Mouse (Mus musculus) liver, adult (tissue): ENCODE results near the gene Serpinb6a.

ENCODE experiments used
- GATA4 ChIP-seq: IDR thresholded peaks from 2 replicates; pipeline ENCODE4 v1.6.1; 2014; ENCODE audit warnings: mild to moderate bottlenecking, low read length; ENCODE audit not compliant: insufficient replicate concordance

Gene Serpinb6a

DNA sequence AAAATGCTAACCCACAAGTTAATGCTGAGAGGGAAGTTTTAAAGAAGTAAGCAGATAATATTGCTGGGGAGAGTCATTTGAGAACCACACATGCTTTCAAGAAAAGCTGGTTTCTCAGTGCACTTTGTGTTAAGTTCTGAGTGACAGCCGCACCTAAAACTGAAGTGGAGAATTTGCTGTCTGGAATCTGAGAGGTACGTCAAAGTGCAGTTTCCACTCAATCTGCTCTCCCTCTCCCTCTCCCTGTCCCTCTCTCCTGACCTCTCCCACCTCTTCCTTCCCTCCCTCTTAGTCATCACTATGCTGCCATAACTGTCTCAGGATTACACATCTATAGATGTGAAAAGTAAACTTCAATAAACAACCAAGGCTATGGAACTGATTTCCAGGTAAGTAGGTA lies 19.4 kb upstream of the Serpinb6a start:
- TF ChIP-seq GATA4, result no peak

DNA sequence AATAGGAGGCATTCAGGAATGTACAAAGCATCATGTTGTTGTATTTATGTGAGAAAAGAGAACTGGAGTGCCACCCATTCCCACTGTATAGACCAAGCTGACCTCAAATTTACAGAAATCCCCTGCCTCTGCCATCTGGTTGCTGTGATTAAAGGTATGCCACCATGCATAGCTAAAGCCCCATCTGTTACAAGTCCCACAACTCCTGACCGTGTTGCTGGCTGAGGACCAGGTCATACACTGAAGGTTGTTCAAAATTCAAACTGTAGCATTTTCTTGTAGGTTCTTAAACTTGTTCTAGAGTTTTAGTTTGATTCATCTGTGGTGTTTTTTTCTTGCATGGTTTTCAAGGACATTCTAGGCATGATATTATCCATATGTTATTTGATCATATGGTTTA lies 15.9 kb upstream of the Serpinb6a start:
- no peak for TF ChIP-seq GATA4

DNA sequence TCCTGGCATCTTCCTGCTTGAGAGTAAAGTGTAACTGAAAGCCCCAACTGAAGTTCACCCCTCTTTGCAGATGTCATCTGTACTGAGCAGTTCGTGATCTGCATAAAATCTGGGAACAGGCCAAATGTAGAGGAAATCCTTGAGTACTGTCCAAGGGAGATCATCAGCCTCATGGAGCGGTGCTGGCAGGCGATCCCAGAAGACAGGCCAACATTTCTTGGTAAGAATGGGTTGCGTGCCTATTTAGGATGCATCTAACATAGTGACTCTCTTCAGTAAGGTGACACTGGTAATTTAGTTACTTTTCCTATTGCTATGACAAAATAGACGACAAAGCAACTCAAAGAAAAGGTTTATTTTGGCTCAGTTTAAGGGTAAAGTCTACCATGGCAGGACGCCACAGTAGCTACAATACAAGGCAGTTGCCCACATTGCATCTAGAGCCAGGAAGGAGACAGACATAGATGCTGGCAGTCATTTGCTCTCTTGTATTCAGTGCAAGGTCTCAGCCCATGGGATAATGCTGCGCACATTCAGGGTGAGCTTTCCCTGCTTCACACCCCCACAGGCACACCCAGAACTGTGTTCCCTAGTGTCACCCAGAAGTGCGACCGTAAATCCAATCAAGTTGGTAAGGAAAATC lies 14.5 kb upstream of the Serpinb6a start:
- no peak for TF ChIP-seq GATA4

DNA sequence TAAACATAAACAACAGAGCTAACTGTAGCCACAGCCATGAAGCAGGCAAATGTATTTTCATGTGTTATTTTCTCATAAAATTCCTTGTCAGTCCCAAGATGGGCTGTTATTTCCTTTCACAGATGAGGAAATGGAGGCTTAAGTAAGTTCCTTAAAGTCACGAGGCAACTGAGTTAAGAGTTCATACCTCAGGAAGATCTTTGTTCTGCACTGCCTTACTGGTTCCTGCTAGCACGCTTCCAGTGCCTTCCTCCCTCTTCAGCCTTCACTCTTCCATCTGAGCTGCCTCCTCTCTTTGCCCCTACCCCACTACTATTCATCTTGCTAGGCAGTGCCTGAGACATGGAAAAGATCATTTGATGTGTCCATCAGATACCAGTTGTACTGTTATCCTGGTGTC lies 4.6 kb upstream of the Serpinb6a start:
- TF ChIP-seq GATA4, result no peak

DNA sequence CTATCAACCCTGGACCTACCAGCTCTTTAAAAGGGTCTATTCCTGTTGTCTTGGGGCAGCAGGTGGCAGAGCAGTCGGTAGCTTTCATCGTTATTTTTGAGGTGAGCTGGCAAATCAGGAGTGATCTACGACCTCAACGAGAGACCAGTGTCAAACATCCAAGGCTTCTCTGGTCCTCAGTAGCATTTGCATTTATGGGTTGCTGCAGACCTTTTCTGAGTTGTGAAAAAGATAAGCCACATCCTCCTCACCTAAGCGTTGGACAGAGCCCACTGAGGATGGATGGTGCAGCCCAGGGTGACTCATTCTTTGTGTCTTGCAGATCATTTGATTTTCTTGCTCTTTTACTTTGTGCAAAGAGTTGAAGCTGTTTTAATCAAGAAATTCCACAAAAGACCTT lies 464 bp upstream of the Serpinb6a start:
- no peak for TF ChIP-seq GATA4

DNA sequence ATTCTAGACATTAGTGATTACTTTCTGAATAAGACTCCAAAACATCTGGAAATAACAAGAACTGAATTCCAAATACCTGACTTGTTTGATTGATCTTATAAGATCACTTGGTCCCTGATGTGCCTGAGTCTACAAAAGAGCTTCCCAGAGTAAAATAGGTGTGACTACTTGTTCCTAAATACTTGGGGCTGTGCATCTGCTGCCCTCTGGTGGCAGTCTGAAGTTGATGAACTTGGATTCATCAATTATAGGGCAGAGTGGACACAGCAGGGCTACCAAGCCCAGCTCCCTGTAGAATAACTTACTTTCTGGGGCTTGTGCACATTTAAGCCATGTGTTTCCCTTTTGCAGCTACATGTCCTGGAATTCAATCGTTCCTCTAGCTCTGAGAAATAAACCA lies 7.4 kb downstream of the Serpinb6a start:
- no peak for TF ChIP-seq GATA4

DNA sequence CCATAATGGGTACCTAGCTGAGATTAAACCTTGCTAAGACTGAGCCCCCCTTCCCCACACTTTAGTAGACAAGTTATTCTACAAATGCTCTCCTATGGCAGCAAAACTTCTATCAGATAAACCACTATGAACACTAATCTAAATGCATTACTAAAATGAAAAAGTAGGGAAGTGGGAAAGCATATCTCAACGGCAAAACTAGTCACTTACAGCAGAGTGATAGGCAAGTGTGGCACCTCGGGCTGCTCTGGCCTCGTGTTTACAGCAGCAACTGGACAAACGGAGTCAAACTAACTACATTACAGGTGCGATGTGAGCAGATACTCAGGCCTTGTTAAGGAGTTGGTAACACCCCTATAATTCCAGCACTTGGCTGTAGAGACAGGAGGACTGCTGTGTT lies 13.0 kb downstream of the Serpinb6a start:
- no peak for TF ChIP-seq GATA4

DNA sequence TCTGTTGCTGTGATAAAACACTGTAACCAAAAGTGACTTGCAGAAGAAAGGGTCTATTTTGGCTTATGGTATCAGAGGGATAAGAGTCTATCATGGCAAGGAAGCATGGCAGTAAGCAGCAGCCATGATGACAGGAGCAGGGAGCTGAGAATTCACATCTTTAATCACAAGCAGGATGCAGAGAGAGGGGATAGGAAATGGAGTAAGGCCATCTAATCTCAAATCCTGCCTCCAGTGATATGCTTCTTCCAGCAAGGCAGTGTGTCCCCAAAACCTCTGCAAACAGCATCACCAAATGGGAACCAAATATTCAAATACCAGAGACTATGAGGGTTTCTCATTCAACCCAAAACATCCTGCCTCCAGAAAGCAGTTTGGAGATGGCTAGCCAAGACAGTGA lies 36.0 kb downstream of the Serpinb6a start:
- TF ChIP-seq GATA4, result peak; percentile 99

DNA sequence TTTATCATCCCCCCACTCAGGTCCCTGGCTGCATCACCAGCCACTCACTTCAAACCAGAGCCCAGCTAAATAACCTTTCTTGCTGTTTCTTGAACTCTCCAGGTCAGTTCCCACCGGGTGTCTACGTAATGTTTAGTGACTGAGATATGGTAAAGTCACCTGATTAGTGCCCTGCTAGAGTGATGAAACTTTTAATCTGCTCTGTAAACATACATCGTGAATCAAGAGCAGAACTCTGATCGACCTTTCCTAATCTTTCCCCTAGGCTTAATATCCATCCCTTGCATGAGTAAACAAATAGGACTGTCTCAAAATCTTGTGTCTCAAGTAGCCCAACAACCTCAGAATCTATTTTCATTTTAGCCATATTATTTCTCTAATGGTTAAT lies 36.6 kb downstream of the Serpinb6a start:
- no peak for TF ChIP-seq GATA4

DNA sequence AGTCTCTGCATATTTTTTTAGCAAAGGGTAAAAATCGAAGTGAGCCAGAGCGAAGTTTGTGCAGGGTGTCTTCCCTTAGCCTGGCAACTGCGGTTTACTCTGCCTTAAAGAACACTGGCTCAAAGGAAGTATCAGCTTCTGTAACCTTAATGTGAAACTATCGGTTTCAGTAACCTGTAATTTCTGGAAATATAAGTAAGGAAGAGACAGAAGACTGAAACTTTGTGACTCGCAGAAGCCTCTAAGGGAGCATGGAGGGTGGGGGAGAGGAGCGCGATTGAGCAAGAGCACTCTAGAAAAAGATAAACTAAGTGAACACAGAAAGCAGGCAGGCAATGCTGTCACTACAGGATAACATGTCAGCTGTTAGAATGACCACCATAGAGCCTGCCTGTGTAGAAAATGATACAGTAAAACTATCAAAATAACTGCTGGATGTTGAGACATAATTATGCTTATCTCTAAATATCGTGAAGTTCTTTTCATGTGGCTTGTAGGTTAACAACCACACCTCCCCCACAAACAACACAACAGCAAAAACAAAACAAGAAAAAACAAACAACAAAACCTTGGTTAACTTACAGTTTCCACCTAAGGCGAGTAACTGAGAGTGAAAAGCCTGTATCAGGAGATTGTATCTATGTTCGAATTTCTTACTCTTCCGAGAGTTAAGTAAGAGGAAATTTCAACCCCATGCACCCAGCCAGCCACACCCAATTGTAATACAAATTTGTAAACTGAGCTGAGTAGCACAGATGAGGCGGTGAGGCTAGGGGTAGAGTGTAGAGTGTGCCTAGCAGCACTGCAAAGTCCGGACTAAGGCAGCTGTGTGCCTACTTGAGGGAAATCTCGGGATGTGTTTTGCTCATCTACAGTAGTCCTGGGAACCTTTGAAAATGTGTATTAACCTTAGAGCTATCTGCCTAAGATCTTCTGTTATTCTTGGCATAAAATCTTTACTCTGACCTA lies 37.3 kb downstream of the Serpinb6a start:
- no peak for TF ChIP-seq GATA4

DNA sequence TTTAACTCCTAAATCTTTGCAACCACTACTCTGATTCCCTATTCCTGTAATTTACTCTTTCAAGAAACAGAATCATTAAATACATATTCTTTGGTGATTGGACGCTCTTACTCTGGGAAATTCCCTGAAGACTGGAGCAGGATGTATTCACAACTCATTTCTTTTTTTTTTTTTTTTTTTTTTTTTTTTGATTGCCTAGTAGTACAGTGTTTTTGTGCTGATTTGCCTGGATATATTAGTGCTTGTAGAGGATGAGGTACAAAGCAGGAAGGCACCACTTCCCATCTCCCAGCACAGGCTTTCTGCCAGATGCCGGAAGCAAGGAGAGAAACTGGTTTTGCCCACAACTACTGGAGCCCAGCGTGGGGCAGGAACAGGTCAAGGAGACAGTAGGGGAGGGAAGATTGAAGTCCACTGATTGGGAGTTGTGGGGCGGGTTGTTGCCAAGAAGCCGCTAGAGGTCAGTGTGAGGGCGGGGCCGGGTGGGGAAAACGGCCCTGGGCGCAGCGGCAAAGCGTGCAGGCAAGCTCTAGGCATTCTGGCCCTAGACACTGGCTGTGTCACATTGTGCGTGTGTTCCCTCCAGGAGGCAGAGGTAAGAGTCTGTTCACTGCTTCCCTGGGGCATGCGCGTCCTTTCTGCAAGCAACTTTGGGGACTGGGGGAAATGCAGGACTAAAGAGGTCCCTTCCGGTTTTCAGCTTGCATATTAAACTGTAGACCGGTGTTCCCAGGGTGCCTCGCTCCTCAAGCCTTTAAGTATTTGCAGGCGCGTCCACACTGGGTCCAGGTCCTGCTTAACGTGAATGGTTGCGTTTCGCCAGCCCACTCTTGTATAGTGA lies 38.2 kb downstream of the Serpinb6a start, which contains the start of gene Nqo2:
Nqo2 (plus strand) TSS at position 482 of the 841 bp plus-strand sequence.
- TF ChIP-seq GATA4, result peak; percentile 71; the same call in 1 of the 2 replicates

DNA sequence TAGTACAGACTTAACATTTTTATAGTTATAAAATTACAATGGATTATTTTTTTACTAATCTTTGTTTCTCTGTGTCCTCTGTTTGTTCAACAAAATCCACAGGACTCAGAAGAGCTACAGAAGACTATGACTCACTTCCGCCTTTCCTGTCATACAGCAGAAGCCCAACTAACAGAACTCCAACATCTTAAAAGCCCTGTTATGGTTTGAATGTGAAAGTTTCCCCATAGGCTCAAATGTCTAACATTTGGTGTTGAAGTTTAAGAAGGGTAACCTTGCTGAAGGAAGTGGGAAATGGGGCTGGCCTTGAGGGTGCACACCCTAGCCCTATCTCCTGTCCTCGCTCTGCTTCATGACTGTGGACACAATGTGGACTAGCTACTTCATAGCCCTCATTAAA lies 42.8 kb downstream of the Serpinb6a start:
- TF ChIP-seq GATA4, result no peak

DNA sequence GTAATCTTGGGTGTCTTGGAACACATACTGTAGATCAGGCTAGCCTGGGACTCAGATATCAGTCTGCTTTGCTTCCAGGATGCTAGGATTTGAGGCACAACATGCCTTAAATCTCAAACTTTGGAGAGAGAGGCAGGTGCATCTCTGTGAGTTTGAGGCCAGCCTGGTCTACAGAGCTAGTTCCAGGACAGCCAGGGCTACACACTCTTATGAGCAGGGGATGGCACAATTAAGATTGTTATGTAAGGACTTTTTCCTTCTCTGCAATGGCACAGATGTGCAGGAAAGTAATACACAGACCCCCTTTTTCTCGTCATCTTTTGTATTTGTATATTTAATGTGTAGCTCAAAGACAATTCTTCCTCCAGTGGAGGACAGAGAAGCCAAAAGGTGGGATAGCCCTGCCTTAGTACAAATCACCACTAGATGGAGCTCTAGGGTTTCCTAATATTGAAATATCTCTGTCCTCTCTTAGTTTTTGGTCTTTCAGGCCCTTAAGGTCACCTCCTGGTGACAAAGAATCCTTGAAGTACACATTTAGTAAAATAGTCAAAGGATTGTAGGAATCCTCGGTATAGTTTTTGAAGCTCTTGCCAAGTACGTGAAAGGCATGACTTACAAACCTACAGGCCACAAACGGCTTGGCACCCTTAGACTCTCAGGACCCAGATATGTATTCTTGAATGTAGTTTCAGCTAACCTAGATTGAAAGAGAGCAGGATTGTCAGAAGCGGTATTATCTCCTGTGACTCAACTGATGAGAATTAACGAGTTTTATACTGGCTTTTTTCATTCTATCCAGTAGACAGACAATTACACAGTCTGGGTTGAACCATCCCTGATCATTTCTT lies 45.8 kb downstream of the Serpinb6a start:
- no peak for TF ChIP-seq GATA4

DNA sequence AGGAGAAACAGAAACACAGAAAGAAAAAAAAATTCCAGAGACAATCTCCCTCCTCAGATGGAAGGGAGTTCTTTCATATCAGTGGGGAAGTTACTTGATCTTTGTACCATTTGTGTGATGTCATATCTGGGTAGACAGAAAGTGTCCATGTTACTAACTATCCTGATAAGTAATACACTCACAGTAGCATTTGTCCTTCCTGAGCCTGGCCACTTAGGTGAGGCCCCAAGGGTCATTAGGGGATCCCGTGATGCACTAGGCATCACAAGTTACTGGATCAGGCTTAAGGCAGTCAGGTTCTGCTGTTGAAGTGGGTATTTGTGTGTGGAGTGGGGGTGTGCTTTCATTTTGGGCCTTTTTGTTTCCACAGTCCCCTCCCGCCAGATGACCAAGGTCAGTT lies 49.6 kb downstream of the Serpinb6a start:
- TF ChIP-seq GATA4, result no peak

DNA sequence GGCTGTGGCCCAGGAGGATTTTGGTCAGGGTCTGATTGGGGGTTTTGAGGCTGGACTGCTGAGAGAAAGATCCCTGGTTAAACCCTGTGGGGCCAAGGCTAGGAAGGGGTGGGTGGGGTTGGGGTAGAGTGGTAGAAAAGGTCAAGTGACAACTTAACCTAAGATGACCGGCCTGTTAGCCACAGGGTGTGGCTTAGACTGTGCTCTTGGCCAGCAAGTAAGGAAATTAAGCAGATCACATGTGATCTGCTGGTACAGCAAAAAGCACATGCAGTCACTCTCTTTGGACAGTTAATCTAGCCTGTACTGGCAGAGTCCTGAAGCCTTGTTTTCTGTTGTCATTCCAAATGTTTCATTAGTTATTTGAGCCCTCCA lies 50.5 kb downstream of the Serpinb6a start:
- no peak for TF ChIP-seq GATA4
